Mouse (Mus musculus): ENCODE measurements around the gene 0610010F05Rik. TPM values are rescaled to one million over a fixed set of nuclear protein-coding genes. Genes with fewer than 3 reads are reported as not detected.

Gene 0610010F05Rik
- polyA plus RNA-seq (2017; shearing (Covaris generic)), result 10.4 TPM

DNA sequence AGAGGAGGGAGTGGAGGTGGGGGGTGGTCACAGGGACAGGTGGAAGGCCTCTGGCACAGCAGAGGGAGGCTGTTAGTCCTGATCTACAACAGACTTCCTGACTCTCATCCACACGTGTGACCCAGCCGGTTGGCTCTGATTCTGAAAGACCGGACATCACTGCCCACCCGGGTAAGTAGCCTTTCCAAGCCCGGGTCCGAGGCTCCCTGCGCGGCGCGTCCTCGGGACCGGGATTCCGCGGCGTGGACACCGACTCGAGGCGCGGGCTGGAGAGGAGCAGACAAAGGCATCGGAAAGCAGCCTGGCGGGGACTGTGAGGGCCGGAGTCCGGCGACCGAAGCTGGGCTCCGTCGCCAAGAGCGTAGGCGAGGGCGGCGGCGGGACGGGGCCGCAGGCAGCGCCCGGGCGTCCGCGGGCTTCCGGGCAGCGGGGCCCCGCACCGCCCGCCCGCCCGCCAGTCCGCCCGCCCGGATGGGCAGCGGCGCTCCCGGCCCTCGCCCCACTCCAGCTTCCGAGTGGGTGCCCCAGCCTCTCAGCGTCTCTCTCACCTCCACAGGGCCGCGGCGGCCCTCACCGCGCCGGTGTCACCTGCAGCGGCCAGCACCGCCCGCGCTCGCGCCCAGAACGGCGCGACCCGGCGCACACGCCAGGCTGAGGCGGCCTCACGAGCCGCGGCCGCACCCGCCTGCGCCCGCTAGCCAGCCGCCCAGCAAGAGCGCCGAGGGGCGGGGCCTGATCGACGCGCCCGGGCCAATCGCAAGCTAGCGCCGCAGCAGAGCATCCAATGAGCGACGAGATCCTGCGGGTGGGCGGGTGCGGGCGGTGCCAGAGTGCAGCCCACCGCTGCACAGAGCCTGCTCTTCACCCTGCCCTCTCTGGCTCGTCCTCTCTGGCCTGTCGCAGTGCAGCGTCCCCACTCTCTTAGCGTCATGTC lies at the start of gene 0610010F05Rik:
Gene 0610010F05Rik, minus strand, starts transcription at position 695 of the 934 bp plus-strand sequence.

GRCm38 (mm10) chr11:23665798-23666501 lies 32.5 kb upstream of the 0610010F05Rik start, which contains the start of gene Pex13:
TSS of gene Pex13 (minus strand) at chr11:23665959.

GRCm38 (mm10) chr11:23665311-23665786 lies 31.9 kb upstream of the 0610010F05Rik start, which contains the start of gene Pus10:
TSS of gene Pus10 (plus strand) at chr11:23665674.

GRCm38 (mm10) chr11:23520473-23521205 lies 112.8 kb downstream of the 0610010F05Rik start, which contains the start of gene 1700093K21Rik:
TSS of gene 1700093K21Rik (minus strand) at chr11:23521155.

Other genes starting within 250 kb of the 0610010F05Rik start
- gene Ahsa2, start 135.6 kb downstream of the 0610010F05Rik start, polyA plus RNA-seq (2017; shearing (Covaris generic)), result 120 TPM
- gene 1700093K21Rik, start 112.5 kb downstream of the 0610010F05Rik start, polyA plus RNA-seq (2017; shearing (Covaris generic)), result not detected
- gene Pus10, start 32.0 kb upstream of the 0610010F05Rik start, polyA plus RNA-seq (2017; shearing (Covaris generic)), result 16.5 TPM
- 39.0 TPM for gene Pex13, start 32.3 kb upstream of the 0610010F05Rik start, polyA plus RNA-seq (2017; shearing (Covaris generic))
- gene Rel, start 137.3 kb upstream of the 0610010F05Rik start, polyA plus RNA-seq (2017; shearing (Covaris generic)), result 129 TPM

Measured in effector memory CD4-positive, alpha-beta T cell, adult 7 months (primary cell).